Mouse (Mus musculus) left cerebral cortex, adult 11 months (tissue): Measurements from ENCODE around the gene Atxn2l.

ENCODE experiments used
- DNase-seq: peaks from one replicate; pipeline ENCODE4 v3.0.0; 2022; ENCODE audit warnings: low spot score

Gene Atxn2l

GRCm38 (mm10) chr7:126503273-126503878, at the start of gene Atxn2l:
Atxn2l (minus strand) TSS chr7:126503437.
- DNase-seq: peak; percentile 96

DNA sequence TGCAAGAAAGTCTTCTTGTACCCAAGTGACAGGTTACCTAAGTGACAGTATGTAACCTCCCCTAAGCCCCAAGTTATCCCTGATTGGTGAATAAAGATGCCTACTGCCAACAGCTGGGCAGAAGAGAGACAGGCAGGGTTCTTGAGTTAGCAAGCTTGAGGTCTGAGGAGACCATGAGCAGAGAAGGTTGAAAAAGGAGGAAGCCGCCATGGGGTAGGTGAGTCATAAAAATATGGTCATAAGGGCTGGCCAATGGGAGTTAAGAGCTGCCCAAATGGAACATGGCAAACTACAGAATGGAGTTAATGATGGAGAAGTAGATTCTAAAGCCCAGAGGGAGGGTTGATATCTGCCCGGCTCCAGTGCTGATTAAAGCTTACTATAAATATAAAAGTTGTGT, 42.4 kb upstream of the Atxn2l start:
- no peak for DNase-seq

- no peak for DNase-seq
Observed at GRCm38 (mm10) chr7:126541661-126542060, 38.4 kb upstream of the Atxn2l start.

GRCm38 (mm10) chr7:126537820-126538585, 34.8 kb upstream of the Atxn2l start:
- DNase-seq: no peak

- no peak for DNase-seq
Observed at GRCm38 (mm10) chr7:126536466-126536865, 33.2 kb upstream of the Atxn2l start.

DNA sequence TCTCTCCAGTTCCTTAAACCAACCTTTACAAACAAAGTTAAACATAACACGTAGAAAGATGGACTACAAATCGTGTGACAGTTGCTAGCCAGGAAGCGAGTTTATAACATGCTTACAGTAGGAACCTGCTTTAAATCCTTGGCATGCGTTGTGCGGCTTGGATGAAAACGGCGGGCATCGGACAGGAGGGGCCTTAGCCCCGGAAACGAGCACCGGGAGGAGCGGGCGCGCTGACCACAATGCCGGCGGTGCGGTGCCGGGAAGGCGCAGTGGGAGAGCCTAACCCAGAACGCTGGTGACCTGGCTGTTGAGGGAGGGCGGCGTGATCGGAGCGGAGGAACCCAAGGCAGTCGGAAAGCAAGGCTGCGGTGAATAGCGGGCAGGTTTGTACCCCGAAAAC, 32.5 kb upstream of the Atxn2l start:
- no peak for DNase-seq

DNA sequence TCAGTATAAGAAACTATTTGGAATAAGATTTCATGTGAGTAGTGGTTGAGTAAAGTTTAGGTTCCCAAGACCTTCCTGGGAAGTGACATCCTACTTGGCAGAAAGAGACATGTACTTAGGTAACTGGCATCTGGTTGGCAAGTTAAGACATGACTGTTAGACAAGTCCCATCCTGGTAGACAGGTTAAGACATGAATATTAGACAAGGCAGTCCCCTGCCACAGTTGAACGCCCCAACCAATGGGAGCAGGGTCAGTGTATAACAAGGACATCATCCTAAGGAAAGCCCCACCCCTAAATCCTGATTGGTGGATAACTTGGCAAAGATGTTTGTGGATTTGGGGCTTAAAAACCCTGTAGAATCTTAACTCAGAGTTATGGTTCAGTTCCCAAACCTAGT, 30.2 kb upstream of the Atxn2l start:
- no peak for DNase-seq

GRCm38 (mm10) chr7:126528166-126528577, 24.9 kb upstream of the Atxn2l start:
- DNase-seq: peak; percentile 40

DNA sequence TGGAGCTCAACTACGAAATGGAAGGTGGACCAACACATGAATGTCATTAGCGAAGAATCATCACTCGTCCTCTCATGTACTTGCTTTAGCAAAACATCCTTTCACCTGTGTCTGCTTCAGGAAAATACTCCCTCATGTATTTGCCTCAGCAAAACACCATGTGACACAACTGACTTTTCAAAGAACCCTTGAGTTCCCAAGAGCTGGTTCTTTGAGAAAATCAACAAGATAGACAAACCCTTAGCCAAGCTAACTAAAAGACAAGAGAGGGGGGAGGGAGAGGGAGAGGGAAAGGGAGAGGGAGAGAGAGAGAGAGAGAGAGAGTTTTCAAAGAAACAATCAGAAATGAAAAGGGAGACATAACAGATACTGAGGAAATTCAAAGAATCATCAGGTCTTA, 20.1 kb upstream of the Atxn2l start:
- DNase-seq: no peak

- no peak for DNase-seq
Observed at GRCm38 (mm10) chr7:126519513-126519912, 16.3 kb upstream of the Atxn2l start.

GRCm38 (mm10) chr7:126518261-126518941, 15.2 kb upstream of the Atxn2l start:
- DNase-seq: no peak

DNA sequence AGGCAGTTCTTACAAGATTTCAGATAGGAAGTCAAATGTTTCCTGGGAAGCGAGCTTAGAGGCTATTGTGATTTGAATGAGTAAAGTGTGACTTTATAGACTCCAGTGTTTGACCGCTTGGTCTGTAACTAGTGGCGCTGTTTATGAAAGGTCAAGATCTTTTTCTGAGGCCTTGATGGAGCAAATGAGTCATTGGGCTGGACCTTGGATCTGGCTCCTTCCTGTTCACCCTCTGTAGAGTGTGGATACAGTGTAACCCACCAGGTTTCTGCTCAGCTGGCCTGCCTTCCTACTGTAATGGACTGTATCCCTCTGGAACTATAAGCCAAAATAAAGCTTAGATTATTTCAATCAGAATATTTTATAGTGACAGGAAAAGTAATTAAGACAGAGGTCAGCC, 8.1 kb upstream of the Atxn2l start:
- DNase-seq: no peak

- DNase-seq: no peak
Observed at GRCm38 (mm10) chr7:126507126-126507778, 4.0 kb upstream of the Atxn2l start.

- DNase-seq: no peak
Observed at GRCm38 (mm10) chr7:126504913-126505312, 1.7 kb upstream of the Atxn2l start.

DNA sequence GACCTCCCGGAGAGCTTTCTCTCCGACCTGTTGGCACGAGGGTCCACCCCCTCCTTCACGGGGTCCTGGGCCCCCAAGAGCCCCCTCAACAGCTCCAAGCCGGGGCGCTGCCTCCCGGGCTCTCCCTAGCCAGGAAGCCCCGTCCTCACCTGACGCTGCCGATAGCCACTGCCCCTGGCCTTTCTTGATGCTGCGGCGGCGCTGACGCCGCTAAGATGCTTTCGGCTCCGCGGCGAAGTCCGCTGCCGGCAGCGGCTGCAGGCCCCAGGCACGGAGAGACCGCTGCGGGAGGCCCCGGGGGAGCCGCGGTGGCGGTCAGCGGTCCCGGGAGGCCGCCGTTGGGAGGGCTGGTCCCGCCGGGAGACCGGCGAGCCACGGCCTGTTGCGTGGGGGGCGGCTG, 486 bp downstream of the Atxn2l start:
- DNase-seq: no peak

DNA sequence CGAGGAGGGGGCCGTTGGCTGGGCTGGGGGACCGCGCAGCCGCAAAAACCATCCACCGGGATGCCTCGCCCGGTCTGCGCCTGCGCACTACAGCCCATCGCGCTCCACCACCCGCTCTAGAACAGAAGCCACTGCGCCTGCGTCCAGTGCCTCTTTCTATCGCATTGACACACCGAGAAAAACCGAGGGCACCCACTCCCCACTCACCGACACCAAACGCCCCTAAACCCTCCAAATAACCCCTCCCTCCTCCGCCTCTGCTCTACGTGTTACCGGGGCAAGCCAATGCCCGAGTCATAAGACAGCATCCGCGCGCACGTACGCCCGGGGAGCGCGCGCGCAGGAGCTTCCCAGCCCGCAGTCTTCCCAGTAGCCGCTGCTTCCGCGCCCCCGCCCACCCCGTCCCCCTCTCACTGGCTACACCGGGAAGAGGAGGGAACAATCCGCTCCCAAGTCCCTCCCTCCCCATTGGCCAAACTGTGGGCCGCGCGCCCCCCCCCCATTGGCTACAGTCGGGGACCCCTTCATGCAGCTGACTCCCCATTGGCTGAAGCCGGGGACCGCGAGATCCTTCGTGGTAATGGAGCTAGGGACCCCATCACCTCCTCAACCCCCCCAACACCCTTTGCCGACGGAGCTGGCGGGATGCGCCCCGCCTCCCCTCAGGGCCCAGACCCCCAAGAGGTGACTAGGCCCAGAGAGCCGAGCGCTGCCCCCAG, 1.1 kb downstream of the Atxn2l start:
- DNase-seq: peak; percentile 88

- no peak for DNase-seq
Observed at GRCm38 (mm10) chr7:126501684-126502022, 1.6 kb downstream of the Atxn2l start.

- no peak for DNase-seq
Observed at GRCm38 (mm10) chr7:126499416-126499815, 3.8 kb downstream of the Atxn2l start.

DNA sequence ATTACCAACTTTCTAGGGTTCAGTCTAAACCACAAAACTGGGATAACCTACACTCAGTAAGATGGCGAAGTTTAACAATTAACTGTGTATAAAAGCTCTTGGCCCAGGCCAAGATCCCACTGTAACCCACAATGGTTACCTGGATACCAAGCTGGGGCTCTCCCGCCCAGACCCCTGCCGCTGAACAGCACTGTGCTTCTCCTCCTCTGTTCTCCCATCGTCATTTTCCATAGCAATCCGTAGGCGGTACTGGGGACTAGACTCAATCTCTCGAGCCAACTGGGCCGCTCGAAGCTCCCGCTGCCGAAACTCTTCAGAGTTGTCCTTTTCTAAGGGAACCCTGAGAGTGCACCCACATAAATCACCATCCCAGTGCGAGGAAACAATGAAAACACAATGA, 5.3 kb downstream of the Atxn2l start:
- DNase-seq: no peak

DNA sequence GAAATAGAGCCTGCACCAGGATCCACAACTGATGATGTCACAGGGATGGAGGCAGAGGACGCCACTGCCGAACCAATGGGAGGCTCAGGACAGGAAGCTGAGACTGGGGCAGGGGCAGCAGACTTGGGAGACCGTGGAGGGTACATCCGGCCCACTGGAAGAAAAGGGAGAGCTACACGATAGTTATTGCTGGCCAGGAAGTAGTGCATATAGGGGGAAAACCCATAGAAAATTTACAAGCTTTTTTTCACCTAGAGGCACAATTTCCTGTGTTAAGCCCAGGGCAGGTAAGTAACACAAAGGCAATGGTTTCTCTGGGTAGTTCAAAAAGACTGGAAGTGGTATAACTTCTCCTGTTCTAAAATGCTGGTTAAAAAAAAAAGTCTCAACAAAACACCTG, 6.8 kb downstream of the Atxn2l start:
- no peak for DNase-seq

DNA sequence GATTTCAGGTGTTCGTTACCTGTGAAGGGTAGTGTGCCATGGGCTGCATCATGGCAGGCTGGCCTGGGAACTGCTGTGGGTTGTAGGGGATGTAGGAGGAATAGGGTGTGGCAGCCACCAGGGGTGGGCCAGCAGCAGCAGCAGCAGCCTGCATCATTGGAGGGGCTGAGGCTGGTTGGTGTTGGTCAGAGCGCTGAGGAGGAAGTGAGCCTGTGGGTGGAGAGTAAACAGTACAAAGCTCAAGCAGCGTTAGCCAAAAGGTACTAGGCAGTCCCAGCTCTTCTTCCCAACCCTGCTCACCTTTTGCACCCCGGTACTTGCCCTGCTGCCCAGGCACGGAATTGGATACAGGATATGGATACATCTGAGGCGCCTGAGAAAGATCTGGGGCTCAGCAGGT, 9.1 kb downstream of the Atxn2l start:
- no peak for DNase-seq

GRCm38 (mm10) chr7:126491973-126492372, 11.3 kb downstream of the Atxn2l start:
- DNase-seq: no peak
